Mouse (Mus musculus) C2C12 (cell line): ENCODE measurements around the gene Pafah2.

ENCODE experiments used
- CEBPB ChIP-seq: IDR thresholded peaks from one replicate; pipeline ENCODE4 v1.6.1; 2011; ENCODE audit warnings: low read depth, mild to moderate bottlenecking, control low read depth, moderate library complexity
- CTCF ChIP-seq: IDR thresholded peaks from one replicate; pipeline ENCODE4 v1.5.1; 2011; ENCODE audit not compliant: control insufficient read depth, insufficient read depth, insufficient read length
- FOSL1 ChIP-seq: IDR thresholded peaks from one replicate; pipeline ENCODE4 v1.8.0; 2011; ENCODE audit warnings: mild to moderate bottlenecking, low read length; ENCODE audit not compliant: poor library complexity, insufficient read depth, severe bottlenecking
- MAX ChIP-seq: IDR thresholded peaks from one replicate; pipeline ENCODE4 v1.6.1; 2011; ENCODE audit warnings: mild to moderate bottlenecking, control low read depth
- MYOG ChIP-seq: IDR thresholded peaks from one replicate; pipeline ENCODE4 v1.6.1; 2011; ENCODE audit not compliant: control insufficient read depth, insufficient read length; ENCODE audit errors: extremely low read depth
- USF1 ChIP-seq: IDR thresholded peaks from one replicate; pipeline ENCODE4 v1.6.1; 2011; ENCODE audit warnings: low read depth, mild to moderate bottlenecking, control low read depth, moderate library complexity

DNA sequence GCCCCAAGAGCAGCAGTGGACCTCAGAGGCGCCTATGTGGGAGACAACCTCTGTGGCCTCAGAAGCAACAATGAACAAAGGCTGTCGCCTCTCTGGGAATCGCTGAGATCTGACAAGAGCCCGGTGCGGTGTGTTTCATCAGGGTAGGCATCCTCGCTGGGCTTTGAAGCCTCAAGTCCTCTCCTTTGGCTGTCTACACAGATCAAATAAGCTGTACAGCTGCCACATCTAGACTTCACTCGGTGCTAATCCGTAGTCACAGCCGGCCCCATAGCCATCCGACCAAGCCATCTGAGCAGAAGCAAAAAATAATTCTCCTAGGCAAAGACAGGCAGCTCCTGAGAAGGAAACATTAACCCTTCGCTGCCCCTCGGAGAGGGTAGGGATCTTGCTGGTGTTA, 69.7 kb downstream of the Pafah2 start:
- TF ChIP-seq CTCF = no peak
- TF ChIP-seq MAX = no peak
- no peak for TF ChIP-seq USF1
- TF ChIP-seq MYOG = no peak
- TF ChIP-seq FOSL1 = no peak
- no peak for TF ChIP-seq CEBPB
